Mouse (Mus musculus) stomach, embryonic 15.5 days (tissue): ENCODE results near the gene Spata16. TPM values are rescaled to one million over a fixed set of nuclear protein-coding genes. Genes with fewer than 3 reads are reported as not detected.
"Not testable (repeated sequence)": the region's sequence is repeated elsewhere in the genome, so short reads cannot be mapped to it uniquely, and the experiment has no call there.

Experiments used
- ATAC-seq: fragments of 200-750 bp; cut with Nextera tagmentation; 2 replicates; pipeline ENCODE4 v1.8.0; 2017; ENCODE audit warnings: low read depth, moderate number of reproducible peaks, moderate TSS enrichment; ENCODE audit not compliant: insufficient read depth, low FRiP score
- H3K27ac ChIP-seq: fragments of 300-500 bp; sonication (generic); 2 replicates; pipeline ENCODE4 v1.5.1; 2015; ENCODE audit warnings: mild to moderate bottlenecking, inconsistent platforms
- H3K27me3 ChIP-seq: fragments of 300-500 bp; sonication (generic); replicated peaks from 2 replicates; pipeline ENCODE4 v1.6.1; 2015; ENCODE audit warnings: inconsistent platforms
- H3K36me3 ChIP-seq: fragments of 300-500 bp; sonication (generic); 2 replicates; pipeline ENCODE4 v1.6.1; 2015; ENCODE audit warnings: inconsistent platforms
- H3K4me1 ChIP-seq: fragments of 300-500 bp; sonication (generic); 2 replicates; pipeline ENCODE4 v1.6.1; 2015; ENCODE audit warnings: inconsistent platforms
- H3K4me2 ChIP-seq: fragments of 300-500 bp; sonication (generic); 2 replicates; pipeline ENCODE4 v1.6.1; 2015; ENCODE audit warnings: mild to moderate bottlenecking, inconsistent platforms
- H3K4me3 ChIP-seq: fragments of 300-500 bp; sonication (generic); replicated peaks from 2 replicates; pipeline ENCODE4 v1.5.1; 2015; ENCODE audit warnings: inconsistent platforms
- H3K9ac ChIP-seq: fragments of 300-500 bp; sonication (generic); 2 replicates; pipeline ENCODE4 v1.6.1; 2015; ENCODE audit warnings: inconsistent platforms
- H3K9me3 ChIP-seq: fragments of 300-500 bp; sonication (generic); 2 replicates; pipeline ENCODE4 v1.6.1; 2016; ENCODE audit warnings: inconsistent platforms
- WGBS: fragments of 180-500 bp; shearing (Covaris S2); methylation state at CpG from one replicate; pipeline ENCODE4 v1.1.7; 2015; 5-methylcytosine and 5-hydroxymethylcytosine counted together
- polyA plus RNA-seq: library from polyadenylated mRNA; unstranded; fragments of >200 nt; fragmentation: Nextera tagmentation; extraction: Ambion mirVana; gene quantifications from 2 replicates; pipeline ENCODE4 v1.2.1, GENCODE M21; 2015

The Spata16 gene
- polyA plus RNA-seq: not detected in 2 replicates

DNA sequence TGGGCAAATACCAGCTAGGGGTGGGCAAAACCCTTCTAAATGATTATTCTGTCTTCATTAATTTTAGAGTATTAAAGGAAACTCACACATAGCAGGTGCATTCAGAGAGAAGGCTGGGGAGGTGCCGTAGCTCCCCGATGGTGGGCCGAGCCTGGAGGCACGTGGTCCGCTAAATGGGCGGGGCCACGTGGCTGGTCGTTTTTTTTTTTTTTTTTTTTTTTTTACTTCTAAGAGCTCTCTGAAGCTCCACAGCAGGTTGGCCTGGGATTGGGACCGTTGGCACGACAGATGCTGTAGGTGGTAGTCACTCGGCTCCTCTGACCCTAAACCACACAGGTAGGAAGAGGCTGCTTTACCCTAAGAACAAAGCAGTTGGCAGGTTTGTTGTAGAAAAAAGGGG, at the start of gene Spata16:
TSS of gene Spata16 (plus strand) at position 219 of the 400 bp plus-strand sequence.
- ATAC-seq: no peak
- 64% methylated on average over 11 of the region's 11 CpGs for WGBS

DNA sequence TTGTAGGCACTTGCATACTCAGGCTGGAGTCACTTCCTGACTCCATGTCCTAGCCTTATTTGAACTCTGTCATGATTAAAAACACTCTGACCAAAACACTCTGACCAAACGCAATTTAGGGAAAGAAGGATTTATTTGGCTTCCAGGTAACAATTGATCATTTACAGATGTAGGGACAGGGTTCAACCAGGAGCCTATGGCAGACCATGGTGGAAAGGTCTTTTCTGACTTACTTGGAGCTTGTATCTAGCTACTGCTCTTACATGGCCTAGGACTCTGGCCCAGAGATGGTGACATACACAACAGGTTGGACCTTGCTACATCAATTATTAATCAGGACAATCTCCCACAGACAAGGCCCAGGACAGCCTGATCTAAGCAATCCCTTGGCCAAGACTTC, 32.6 kb upstream of the Spata16 start:
- Histone ChIP-seq H3K9me3 (no peaks in the 10 kb centered on the region), H3K27ac (no peak overlapping the region), H3K4me1 (no peaks in the 10 kb centered on the region), H3K36me3 (no peaks in the 10 kb centered on the region), H3K4me2 (no peak overlapping the region), H3K9ac (no peak overlapping the region), H3K4me3 (no peak overlapping the region), H3K27me3 (no peaks in the 10 kb centered on the region)
- no peak for ATAC-seq
- WGBS: 78% methylated on average over 1 of the region's 1 CpGs

More for the DNA sequence above, at the start of gene Spata16:
- Histone ChIP-seq H3K4me3 (no peak within 1 kb of the TSS), H3K27ac (no peak within 1 kb of the TSS), H3K4me1 (no peaks in the 10 kb centered on the region), H3K4me2 (no peak within 1 kb of the TSS), H3K36me3 (no peaks in the 10 kb centered on the region), H3K9me3 (no peaks in the 10 kb centered on the region), H3K27me3 (no peaks in the 10 kb centered on the region), H3K9ac (no peak within 1 kb of the TSS)

DNA sequence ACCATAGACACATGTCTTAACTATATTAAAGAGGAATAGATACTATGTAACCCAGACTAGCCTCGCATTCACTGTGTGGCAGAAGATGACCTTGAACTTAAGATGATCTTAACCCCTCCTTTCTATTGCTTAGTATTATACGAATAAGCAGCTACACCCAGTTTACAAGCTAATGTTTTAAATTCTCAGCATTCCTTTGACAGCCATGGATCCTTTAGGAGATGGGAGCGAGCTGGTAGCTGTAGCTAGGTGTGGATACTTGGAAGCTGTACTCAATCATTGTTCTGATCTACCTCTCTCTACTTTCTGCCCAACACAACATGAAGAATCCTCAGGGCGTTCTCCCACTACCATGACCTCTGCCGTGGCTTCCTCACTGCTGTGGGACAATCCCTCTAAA, 28.9 kb upstream of the Spata16 start:
- Histone ChIP-seq H3K4me3 (no peak overlapping the region), H3K9me3 (no peaks in the 10 kb centered on the region), H3K4me1 (no peaks in the 10 kb centered on the region), H3K27ac (no peak overlapping the region), H3K36me3 (no peaks in the 10 kb centered on the region), H3K9ac (no peak overlapping the region), H3K4me2 (no peak overlapping the region), H3K27me3 (no peaks in the 10 kb centered on the region)
- 72% methylated on average over 5 of the region's 5 CpGs for WGBS
- no peak for ATAC-seq

DNA sequence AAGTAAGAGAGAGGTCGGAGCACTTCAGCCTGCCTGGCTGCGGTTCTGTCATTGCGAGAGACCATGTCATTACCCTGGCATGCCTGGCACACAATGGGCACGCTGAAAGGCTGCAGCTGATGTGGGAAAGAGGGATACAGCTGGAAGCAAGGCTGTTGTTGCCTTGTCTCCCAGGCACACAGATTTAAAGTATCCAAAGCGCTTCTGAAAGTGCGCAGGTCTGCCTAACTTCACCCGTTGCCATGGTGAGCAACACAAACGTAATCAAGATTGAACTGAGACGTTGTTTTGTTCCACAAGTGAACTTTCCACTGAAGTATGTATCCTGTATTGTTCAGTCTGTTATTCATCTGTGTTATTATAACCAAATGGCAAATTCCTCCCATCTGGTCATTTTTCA, 1.8 kb downstream of the Spata16 start:
- Histone ChIP-seq H3K27ac (no peak overlapping the region), H3K4me2 (no peak overlapping the region), H3K9ac (no peak overlapping the region), H3K27me3 (no peaks in the 10 kb centered on the region), H3K36me3 (no peaks in the 10 kb centered on the region), H3K9me3 (no peaks in the 10 kb centered on the region), H3K4me1 (no peaks in the 10 kb centered on the region), H3K4me3 (no peak overlapping the region)
- ATAC-seq: no peak
- 67% methylated on average over 9 of the region's 9 CpGs for WGBS

DNA sequence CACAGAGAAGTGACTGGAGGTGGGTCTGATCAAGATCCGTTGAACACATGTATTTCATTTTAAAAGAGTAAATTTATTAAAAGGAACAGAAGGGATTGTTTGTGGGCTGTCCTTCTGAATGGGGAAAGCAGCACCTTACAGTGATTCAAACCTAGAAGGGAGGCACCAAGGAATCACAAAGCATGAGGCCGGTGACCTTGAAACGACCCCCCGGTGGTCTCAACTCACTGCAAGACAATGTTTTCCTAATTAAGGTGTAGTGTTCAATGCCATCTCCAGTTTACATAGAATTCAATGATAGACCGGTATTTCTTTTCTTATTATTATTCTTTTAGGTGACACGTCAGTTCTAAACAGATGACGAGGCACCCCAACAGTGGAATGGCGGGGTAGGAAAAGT, 2.4 kb downstream of the Spata16 start:
- H3K27ac ChIP-seq: no peak overlapping the region
- 88% methylated on average over 8 of the region's 8 CpGs for WGBS
- no peak overlapping the region for H3K4me3 ChIP-seq
- no peak overlapping the region for H3K4me2 ChIP-seq
- no peaks in the 10 kb centered on the region for H3K4me1 ChIP-seq
- no peak overlapping the region for H3K9ac ChIP-seq
- no peaks in the 10 kb centered on the region for H3K9me3 ChIP-seq
- ATAC-seq: no peak
- H3K27me3 ChIP-seq: no peaks in the 10 kb centered on the region
- H3K36me3 ChIP-seq: no peaks in the 10 kb centered on the region

DNA sequence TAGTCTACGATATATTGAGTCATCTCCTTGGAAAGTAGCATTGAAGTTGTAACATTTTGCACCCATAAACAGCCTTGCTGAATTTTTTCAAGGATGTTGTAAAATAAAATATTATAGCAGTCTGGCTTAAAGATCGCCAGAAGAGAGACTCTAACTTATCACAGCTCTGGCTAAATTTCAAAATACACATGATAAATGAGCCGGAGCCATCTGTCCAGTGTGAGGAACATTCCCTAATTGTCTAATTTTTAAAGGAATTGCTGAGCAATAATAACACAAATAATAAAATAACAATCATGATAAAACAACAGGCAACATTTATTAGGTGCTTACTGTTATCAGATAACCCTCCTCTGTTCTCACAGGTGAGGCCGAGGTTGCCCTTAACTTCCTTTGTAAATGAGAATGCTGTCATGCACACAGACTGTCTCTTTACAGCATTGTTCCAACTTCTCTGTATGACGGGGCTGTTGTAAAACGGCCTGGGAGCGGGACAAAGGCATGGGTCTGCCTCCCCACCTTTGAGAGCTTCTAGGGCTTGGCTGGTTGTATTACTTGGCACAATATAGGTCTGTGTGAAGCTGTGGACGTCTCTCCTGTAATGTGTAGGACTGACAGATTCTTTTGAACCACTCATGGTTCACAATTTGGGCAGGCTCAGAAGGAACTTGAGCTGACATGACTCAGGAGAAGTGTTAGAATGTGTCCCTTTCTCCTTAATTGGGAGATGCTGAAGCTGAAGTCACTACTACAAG, 3.1 kb downstream of the Spata16 start:
- no peak overlapping the region for H3K4me2 ChIP-seq
- no peak overlapping the region for H3K4me3 ChIP-seq
- H3K27me3 ChIP-seq: no peaks in the 10 kb centered on the region
- WGBS: 55% methylated on average over 8 of the region's 8 CpGs
- no peaks in the 10 kb centered on the region for H3K4me1 ChIP-seq
- ATAC-seq: no peak; the same call in 1 of the 2 replicates
- no peaks in the 10 kb centered on the region for H3K9me3 ChIP-seq
- H3K36me3 ChIP-seq: no peaks in the 10 kb centered on the region
- no peak overlapping the region for H3K9ac ChIP-seq
- H3K27ac ChIP-seq: no peak overlapping the region

DNA sequence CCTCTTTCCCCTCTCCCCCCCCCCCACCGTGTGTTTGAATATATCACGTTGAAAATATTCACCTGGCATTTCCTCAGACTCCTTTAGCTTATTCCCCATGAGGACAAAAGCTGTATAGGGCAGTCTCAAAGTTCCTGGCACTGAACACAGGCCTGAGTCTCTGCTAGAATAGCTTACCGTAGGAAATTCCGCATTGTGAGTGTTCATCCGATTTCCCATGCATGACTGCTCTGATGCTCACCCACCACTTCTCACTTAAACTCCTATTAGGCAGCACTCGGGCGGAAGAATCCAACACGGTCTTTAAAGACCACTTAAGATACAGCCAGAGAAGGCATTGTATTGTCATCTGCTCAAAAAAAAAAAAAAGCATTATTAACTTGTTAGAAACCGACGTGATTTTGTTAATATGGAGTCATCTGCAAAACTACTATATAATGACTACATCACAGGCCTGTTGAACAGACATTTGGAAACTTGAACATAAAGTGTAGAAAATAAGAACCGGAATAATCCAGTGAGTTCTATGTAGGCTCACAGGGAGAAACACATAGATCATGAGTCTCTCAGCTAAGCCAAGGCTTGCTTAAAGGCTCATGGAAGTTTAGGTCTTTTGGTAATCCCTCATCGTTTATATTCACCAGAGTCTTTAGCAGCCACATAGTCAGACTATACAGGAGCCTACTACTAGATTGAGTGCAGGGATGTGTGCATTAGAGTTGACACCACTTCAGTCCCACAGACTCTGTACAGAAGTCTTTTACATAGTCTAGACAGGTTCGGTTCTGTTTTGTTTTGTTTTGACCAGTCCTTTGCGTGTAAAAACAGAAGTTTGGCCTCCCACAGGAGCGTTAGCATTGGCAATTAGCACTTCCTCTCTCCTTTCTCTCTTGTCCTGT, 4.2 kb downstream of the Spata16 start:
- Histone ChIP-seq H3K36me3 (no peaks in the 10 kb centered on the region), H3K27me3 (no peaks in the 10 kb centered on the region), H3K27ac (no peak overlapping the region), H3K9me3 (no peaks in the 10 kb centered on the region), H3K9ac (no peak overlapping the region), H3K4me1 (no peaks in the 10 kb centered on the region), H3K4me2 (no peak overlapping the region), H3K4me3 (no peak overlapping the region)
- 68% methylated on average over 15 of the region's 15 CpGs for WGBS
- ATAC-seq: no peak

DNA sequence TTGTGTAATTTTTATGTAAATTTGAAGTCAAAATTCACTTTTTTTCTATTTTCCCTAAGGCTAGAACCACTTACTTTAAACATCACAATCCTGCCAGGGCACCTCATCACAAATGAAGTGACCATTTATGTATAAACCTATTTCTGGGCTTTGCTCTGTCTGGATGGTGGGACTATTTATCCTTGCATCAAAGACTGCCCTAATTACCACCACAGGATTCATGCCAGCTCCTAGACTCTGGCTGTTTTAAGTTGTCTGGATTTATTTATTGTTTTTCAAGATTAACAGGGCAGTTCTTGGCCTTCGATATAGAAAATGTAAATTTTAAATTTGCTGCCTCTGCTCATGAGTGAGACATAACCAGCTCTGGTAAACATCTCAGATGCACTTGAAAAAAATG, 6.7 kb downstream of the Spata16 start:
- no peaks in the 10 kb centered on the region for H3K36me3 ChIP-seq
- no peak overlapping the region for H3K4me2 ChIP-seq
- no peak for ATAC-seq
- H3K4me3 ChIP-seq: no peak overlapping the region
- WGBS: 67% methylated on average over 1 of the region's 1 CpGs
- no peaks in the 10 kb centered on the region for H3K9me3 ChIP-seq
- no peak overlapping the region for H3K27ac ChIP-seq
- no peak overlapping the region for H3K9ac ChIP-seq
- H3K27me3 ChIP-seq: no peaks in the 10 kb centered on the region
- no peaks in the 10 kb centered on the region for H3K4me1 ChIP-seq

DNA sequence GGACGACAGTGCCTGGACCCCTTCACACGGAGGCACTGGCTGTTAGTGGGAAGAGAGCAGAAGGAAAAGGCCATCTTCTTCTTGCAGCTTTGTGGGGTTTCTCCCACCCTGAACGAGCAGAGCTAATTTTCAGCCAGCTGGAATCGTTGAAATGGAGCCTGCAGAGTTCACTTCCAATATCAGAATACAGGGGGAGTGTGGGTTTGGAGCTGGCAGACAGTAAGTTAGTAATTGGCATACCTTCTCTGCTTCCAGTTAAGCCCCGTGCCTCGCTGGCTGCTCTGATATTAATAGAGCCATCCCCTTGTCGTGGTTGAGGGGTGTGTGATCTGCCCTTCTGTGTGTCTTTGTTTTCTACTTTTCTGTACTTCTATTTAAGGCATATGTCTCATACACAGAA, 9.4 kb downstream of the Spata16 start:
- Histone ChIP-seq H3K4me2 (no peak overlapping the region), H3K4me3 (no peak overlapping the region), H3K4me1 (no peaks in the 10 kb centered on the region), H3K9me3 (no peaks in the 10 kb centered on the region), H3K9ac (no peak overlapping the region), H3K27me3 (no peaks in the 10 kb centered on the region), H3K27ac (no peak overlapping the region), H3K36me3 (no peaks in the 10 kb centered on the region)
- no peak for ATAC-seq
- WGBS: 72% methylated on average over 7 of the region's 7 CpGs

DNA sequence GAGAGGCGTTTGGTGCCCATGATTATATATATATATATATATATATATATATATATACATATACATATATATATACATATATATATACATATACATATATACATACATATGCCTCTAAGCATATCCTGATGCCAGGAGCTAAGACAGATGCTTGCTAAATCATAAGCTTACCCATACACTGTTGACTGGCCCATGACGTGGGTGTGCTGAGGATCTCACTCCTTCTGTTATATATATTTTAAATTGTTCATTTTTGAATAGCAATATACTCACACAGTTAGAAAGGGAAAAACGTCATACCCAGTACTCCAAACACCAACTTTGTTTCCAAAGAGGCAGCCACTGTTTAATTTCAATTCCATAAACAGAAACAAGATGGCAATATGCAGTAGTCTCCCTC, 48.4 kb downstream of the Spata16 start:
- WGBS: 73% methylated on average over 3 of the region's 3 CpGs
- H3K4me3 ChIP-seq: no peak overlapping the region
- no peaks in the 10 kb centered on the region for H3K36me3 ChIP-seq
- no peaks in the 10 kb centered on the region for H3K9me3 ChIP-seq
- no peak for ATAC-seq
- H3K4me1 ChIP-seq: no peaks in the 10 kb centered on the region
- H3K27me3 ChIP-seq: no peaks in the 10 kb centered on the region
- H3K27ac ChIP-seq: no peak overlapping the region
- H3K4me2 ChIP-seq: no peak overlapping the region
- H3K9ac ChIP-seq: no peak overlapping the region

DNA sequence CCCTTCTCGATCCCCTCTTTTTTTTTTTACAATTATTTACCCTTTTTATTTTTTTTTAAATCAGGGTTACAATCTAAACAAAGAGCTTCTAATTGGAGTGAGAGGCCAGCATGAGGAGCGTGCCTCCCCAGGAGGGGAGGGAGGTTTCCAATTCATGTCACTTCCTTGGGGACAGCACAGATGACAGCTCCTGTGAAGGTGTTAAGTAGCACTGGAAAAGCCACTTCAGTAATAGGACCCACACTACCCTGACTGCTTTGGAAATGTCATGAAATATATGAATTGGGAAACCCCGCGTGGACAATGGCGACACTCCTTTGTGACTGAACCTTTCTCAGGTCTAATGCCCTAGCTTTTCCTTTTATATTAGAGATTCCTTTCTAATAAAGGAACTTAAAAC, 72.1 kb downstream of the Spata16 start:
- not testable (repeated sequence) for H3K9ac ChIP-seq, ATAC-seq, H3K9me3 ChIP-seq, H3K27me3 ChIP-seq, H3K4me3 ChIP-seq, H3K36me3 ChIP-seq, H3K4me1 ChIP-seq, H3K27ac ChIP-seq, H3K4me2 ChIP-seq
- 67% methylated on average over 5 of the region's 5 CpGs for WGBS

DNA sequence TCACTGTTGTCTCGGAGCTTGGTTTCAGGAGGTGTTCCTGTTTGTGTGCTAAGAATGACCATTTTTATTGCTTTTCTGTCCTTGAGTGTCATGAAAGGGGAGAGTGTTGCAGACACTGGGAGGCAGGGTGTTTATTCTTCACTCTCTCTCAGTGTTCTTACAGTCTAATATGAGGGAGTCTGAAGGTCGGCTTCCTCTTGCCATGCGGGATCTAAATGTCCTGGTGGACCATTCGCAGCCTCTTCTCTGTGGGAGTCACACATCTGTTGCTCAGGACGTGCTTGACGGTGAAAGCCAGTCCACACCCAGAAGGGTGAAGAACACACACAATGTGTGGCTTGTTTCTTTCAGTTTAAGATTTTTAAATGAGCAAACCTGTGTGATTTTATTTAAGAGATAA, 90.1 kb downstream of the Spata16 start:
- WGBS: 48% methylated on average over 6 of the region's 6 CpGs
- H3K9me3 ChIP-seq: no peaks in the 10 kb centered on the region
- no peak overlapping the region for H3K27ac ChIP-seq
- H3K27me3 ChIP-seq: no peaks in the 10 kb centered on the region
- no peaks in the 10 kb centered on the region for H3K4me1 ChIP-seq
- no peak overlapping the region for H3K4me3 ChIP-seq
- no peak overlapping the region for H3K4me2 ChIP-seq
- no peak; the same call in 1 of the 2 replicates for ATAC-seq
- H3K9ac ChIP-seq: no peak overlapping the region
- no peaks in the 10 kb centered on the region for H3K36me3 ChIP-seq
